Comparison of ENCODE assay signal across 14 mouse cellular contexts in the genomic region with DNA sequence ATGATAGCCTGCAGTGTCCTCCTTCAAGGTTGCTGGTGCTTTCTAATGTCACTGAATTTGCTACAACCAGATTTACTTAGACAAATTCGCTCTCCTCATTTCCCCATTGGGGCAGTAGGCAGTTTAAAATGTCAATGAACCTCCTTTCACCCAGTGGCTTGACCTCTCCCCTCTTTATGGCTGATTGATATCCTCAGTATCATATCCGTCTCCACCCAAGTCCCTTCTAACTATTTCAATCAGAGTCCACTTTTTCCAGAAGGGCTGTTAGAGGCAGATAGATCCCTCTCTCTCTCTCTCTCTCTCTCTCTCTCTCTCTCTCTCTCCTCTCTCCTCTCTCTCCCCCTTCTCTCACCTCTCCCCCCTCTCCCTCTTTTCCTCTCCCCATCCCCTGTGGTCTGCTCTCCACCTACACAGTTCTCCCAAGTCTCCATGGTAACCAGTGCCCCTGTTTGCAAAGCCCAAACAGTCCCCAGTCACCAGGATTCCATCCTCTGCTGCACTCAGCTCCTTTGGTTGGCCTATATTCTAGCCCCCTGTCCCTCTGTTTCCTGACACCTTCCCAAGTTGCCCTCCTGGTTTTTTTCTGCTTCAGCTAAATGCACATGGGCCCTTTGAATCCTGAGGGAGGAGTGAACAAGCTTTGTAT. TPM values are rescaled to one million over a fixed set of nuclear protein-coding genes. Genes with fewer than 3 reads are reported as not detected.
DNase-seq lines count a peak whose midpoint lies in the region; ATAC-seq and TF ChIP-seq lines count a peak whose summit lies in the region.
"Had no signal": no experiment of that assay in that cellular context is flagged by ENCODE, and none has a peak within 500 bp of the region (broad histone marks: within the 10 kb centered on the region; RNA-seq: fewer than 3 reads in every experiment).

No protein-coding gene starts in this region.

- TF ChIP-seq POLR2A in liver, adult 2 months (IDR thresholded peaks at IDR 0.05; ENCODE audit: extremely low read depth, insufficient read depth, low read length) = no peak
- no peak for TF ChIP-seq POLR2A in brain, embryonic 14.5 days (IDR thresholded peaks at IDR 0.05; ENCODE audit: borderline replicate concordance, extremely low read depth, insufficient read depth, insufficient read length, poor library complexity, severe bottlenecking)

- H3K27ac ChIP-seq in liver, adult 2 months (replicated peaks; ENCODE audit: insufficient read depth, low read depth, low read length) = no peak overlapping the region
- no peak overlapping the region for H3K27ac ChIP-seq in liver, embryonic 11.5 days (ENCODE audit: low read depth, low read length)
- no peak overlapping the region for H3K27ac ChIP-seq in liver, embryonic 16.5 days (ENCODE audit: low read length)
- H3K27ac ChIP-seq: embryonic facial prominence, embryonic 15.5 days; hindbrain, embryonic 14.5 days; macrophage had no signal

- DNase-seq in frontal cortex, adult 2 months (ENCODE audit: extremely low spot score in 1 of 2, low spot score in 1 of 2) = no peak
- DNase-seq in liver, adult 2 months (ENCODE audit: extremely low read depth, low read depth, low spot score) = peak; percentile 49
- DNase-seq in liver, embryonic 11.5 days (ENCODE audit: low spot score) = no peak
- peak; percentile 34 for DNase-seq in brain, embryonic 14.5 days (ENCODE audit: low read depth)
- no peak for DNase-seq in right cerebral cortex, postnatal 10 days (ENCODE audit: low spot score in 2 of 2)
- no peak for DNase-seq in spleen, adult 18-20 months
- DNase-seq: cerebellum, adult 11 months; heart, adult 2 months; lung, adult 18-20 months had no signal

- H3K9ac ChIP-seq in liver, adult 2 months (ENCODE audit: low read depth, low read length) = no peak overlapping the region
- no peak overlapping the region for H3K9ac ChIP-seq in liver, embryonic 11.5 days (ENCODE audit: low read depth, low read length)
- H3K9ac ChIP-seq in liver, embryonic 16.5 days (ENCODE audit: low read depth, low read length) = no peak overlapping the region
- H3K9ac ChIP-seq: embryonic facial prominence, embryonic 15.5 days; hindbrain, embryonic 14.5 days had no signal

- no peaks in the 10 kb centered on the region for H3K79me2 ChIP-seq in liver, adult 2 months (ENCODE audit: control insufficient read depth, insufficient read depth, low read length)

- H3K4me2 ChIP-seq in liver, embryonic 11.5 days = no peak overlapping the region
- no peak overlapping the region for H3K4me2 ChIP-seq in liver, embryonic 16.5 days (ENCODE audit: low read depth, low read length)
- H3K4me2 ChIP-seq: embryonic facial prominence, embryonic 15.5 days; hindbrain, embryonic 14.5 days had no signal

- H3K27me3 ChIP-seq in liver, adult 2 months (ENCODE audit: control insufficient read depth, insufficient read depth, low read length) = no peaks in the 10 kb centered on the region
- H3K27me3 ChIP-seq in liver, embryonic 11.5 days (replicated peaks; ENCODE audit: control insufficient read depth, insufficient read depth, low read length) = no peaks in the 10 kb centered on the region
- no peaks in the 10 kb centered on the region for H3K27me3 ChIP-seq in liver, embryonic 16.5 days (ENCODE audit: control insufficient read depth, insufficient read depth, low read depth, low read length)
- H3K27me3 ChIP-seq: embryonic facial prominence, embryonic 15.5 days had no signal

- 36% methylated on average over 2 of the region's 2 CpGs for WGBS in liver, adult 2 months
- WGBS in liver, embryonic 11.5 days = 68% methylated on average over 2 of the region's 2 CpGs
- WGBS in liver, embryonic 16.5 days (ENCODE audit: insufficient replicate concordance) = 41% methylated on average over 2 of the region's 2 CpGs

- H3K36me3 ChIP-seq in liver, adult 2 months (ENCODE audit: control insufficient read depth, insufficient read depth, low read length) = no peaks in the 10 kb centered on the region
- no peaks in the 10 kb centered on the region for H3K36me3 ChIP-seq in liver, embryonic 11.5 days (ENCODE audit: control insufficient read depth, insufficient read depth, low read length)
- no peaks in the 10 kb centered on the region for H3K36me3 ChIP-seq in liver, embryonic 16.5 days (ENCODE audit: control insufficient read depth, insufficient read depth)
- H3K36me3 ChIP-seq: embryonic facial prominence, embryonic 15.5 days had no signal

- H3K9me3 ChIP-seq in liver, embryonic 11.5 days (ENCODE audit: control insufficient read depth, low read length) = no peaks in the 10 kb centered on the region
- H3K9me3 ChIP-seq in liver, embryonic 16.5 days (replicated peaks; ENCODE audit: control insufficient read depth, low read length) = no peaks in the 10 kb centered on the region
- H3K9me3 ChIP-seq: embryonic facial prominence, embryonic 15.5 days had no signal

- TF ChIP-seq CTCF in liver, adult 2 months (IDR thresholded peaks at IDR 0.05; ENCODE audit: low read depth, low read length) = no peak
- no peak for TF ChIP-seq CTCF in brain, embryonic 14.5 days (IDR thresholded peaks at IDR 0.05; ENCODE audit: borderline replicate concordance, extremely low read depth, insufficient read depth, insufficient read length)

- H3K4me1 ChIP-seq in liver, adult 2 months (ENCODE audit: control insufficient read depth, insufficient read depth, low read length) = peaks cover 13% of the 10 kb centered on the region
- H3K4me1 ChIP-seq in liver, embryonic 11.5 days (replicated peaks; ENCODE audit: control insufficient read depth, insufficient read depth, low read length) = peaks cover 3% of the 10 kb centered on the region; the same call in 1 of the 2 replicates
- no peaks in the 10 kb centered on the region; the same call in 1 of the 2 replicates for H3K4me1 ChIP-seq in liver, embryonic 16.5 days (ENCODE audit: control insufficient read depth, low read depth, low read length)
- H3K4me1 ChIP-seq: embryonic facial prominence, embryonic 15.5 days had no signal

- H3K4me3 ChIP-seq in liver, adult 2 months (ENCODE audit: insufficient read depth, low read depth, low read length) = no peak overlapping the region
- no peak overlapping the region for H3K4me3 ChIP-seq in liver, embryonic 11.5 days (ENCODE audit: low read depth, low read length)
- H3K4me3 ChIP-seq in liver, embryonic 16.5 days (ENCODE audit: low read depth, low read length) = no peak overlapping the region
- H3K4me3 ChIP-seq: embryonic facial prominence, embryonic 15.5 days; heart, adult 2 months had no signal

- 0 out of 2 replicates have a peak, but pooled peaks have one; percentile 20 for ATAC-seq in frontal cortex, adult (ENCODE audit: low TSS enrichment)
- no peak for ATAC-seq in liver, embryonic 11.5 days (replicated peaks; ENCODE audit: low FRiP score)
- peak; percentile 50 for ATAC-seq in liver, embryonic 16.5 days (ENCODE audit: low read depth)

RNA-seq across cellular contexts. Expression of gene Plpp6, which starts 48.0 kb away (rescaled TPM):
- 25.7 and 26.6 TPM in 2 replicates for polyA plus RNA-seq in frontal cortex, adult 2 months (2012; rRNA removed)
- 6.9 and 7.2 TPM in 2 replicates for total RNA-seq in liver, adult 2 months (2014; rRNA removed)
- polyA plus RNA-seq in liver, adult 2 months (2012; rRNA removed) = 8.3 and 9.4 TPM in 2 replicates
- 3.8 and 5.0 TPM in 2 replicates for polyA plus RNA-seq in liver, embryonic 11.5 days (2014; fragmentation: Nextera tagmentation; extraction: Ambion mirVana)
- 7.9 and 10.4 TPM in 2 replicates for polyA plus RNA-seq in brain, embryonic 14.5 days (2012; rRNA removed)
- polyA plus RNA-seq in liver, embryonic 16.5 days (2015; fragmentation: Nextera tagmentation; extraction: Ambion mirVana) = 2.3 and 2.6 TPM in 2 replicates

RNA-seq across cellular contexts. Expression of gene 4430402I18Rik, which starts 51.9 kb away (rescaled TPM):
- polyA plus RNA-seq in frontal cortex, adult 2 months (2012; rRNA removed) = 7.1 and 9.3 TPM in 2 replicates
- 1.8 and 1.9 TPM in 2 replicates for total RNA-seq in liver, adult 2 months (2014; rRNA removed)
- 2.8 and 3.4 TPM in 2 replicates for polyA plus RNA-seq in liver, adult 2 months (2012; rRNA removed)
- 0.70 and 1.2 TPM in 2 replicates for polyA plus RNA-seq in liver, embryonic 11.5 days (2014; fragmentation: Nextera tagmentation; extraction: Ambion mirVana)
- 0.74 and 0.90 TPM in 2 replicates for polyA plus RNA-seq in brain, embryonic 14.5 days (2012; rRNA removed)
- 1.5 and 2.9 TPM in 2 replicates for polyA plus RNA-seq in liver, embryonic 16.5 days (2015; fragmentation: Nextera tagmentation; extraction: Ambion mirVana)

Comparison
In these comparisons a context has a peak if more than half of its experiments do, and no peak if none do; other contexts are left out.
1. DNase-seq: peak in liver, adult 2 months (single experiment) and brain, embryonic 14.5 days (single experiment); none in frontal cortex, adult 2 months (0 of 2), liver, embryonic 11.5 days (single experiment), right cerebral cortex, postnatal 10 days (0 of 2) and spleen, adult 18-20 months (0 of 2).